Mouse (Mus musculus): ENCODE measurements around the gene Ddx19b.

DNA sequence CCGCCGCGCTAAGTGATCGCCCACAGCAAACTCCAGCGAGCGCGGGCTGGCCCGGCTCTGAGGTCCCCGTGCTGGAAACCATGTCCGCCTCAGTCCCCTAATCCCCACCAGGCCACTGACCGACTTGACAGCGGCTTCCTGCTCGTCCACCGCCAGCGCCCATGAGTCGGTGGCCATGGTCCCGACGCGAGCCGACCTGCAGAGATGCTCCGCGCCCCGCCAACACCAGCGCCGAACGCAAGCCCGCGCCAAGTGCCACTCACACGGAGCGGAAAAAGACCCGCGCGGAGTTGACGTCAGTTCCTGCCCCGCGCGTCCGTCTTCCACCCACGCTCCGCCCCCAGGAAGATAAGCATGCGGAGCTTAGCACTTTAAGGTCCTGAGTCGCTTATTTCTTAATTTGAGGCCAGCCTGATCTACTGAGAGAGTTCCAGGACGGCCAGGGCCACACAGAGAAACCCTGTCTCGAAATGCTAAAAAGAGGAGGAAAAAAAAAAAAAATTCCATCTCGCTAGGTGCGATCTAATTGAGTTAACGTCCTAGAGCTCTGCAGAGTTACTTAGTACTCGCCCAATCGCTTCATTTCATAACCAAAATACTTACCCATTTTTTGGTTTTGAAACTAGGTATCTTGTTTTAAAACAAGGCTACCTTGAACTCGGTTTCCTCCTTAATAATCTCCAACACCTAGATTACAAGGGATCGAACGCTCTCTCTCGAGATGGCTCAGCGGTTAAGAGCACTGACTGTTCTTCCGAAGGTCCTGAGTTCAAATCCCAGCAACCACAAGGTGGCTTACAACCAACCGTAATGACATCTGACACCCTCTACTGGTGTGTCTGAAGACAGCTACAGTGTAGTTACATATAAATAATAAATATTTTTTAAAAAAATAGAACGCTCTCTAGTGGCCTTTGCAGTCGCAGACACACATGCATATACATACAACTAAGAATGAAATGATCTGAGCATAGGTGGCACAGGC is 33.7 kb downstream of the Ddx19b start, which contains the start of gene Ddx19a:
- TF ChIP-seq CTCF (conservative IDR thresholded peaks at IDR 0.05 in 1 of 2, IDR thresholded peaks at IDR 0.05 in 1 of 2; ENCODE audit: low read depth in 2 of 2, low read length in 2 of 2): peak in 1 of 2 experiments; percentile 59; a peak in 2 of 4 replicates
- no peak for TF ChIP-seq GABPA (IDR thresholded peaks at IDR 0.05; ENCODE audit: insufficient replicate concordance, low read depth, low read length)
- peak; percentile 82 for TF ChIP-seq MYC (IDR thresholded peaks at IDR 0.05; ENCODE audit: low read depth, low read length)
- TF ChIP-seq POLR2A (IDR thresholded peaks at IDR 0.05; ENCODE audit: low read depth, low read length): peak; percentile 90
- peak; percentile 81 for TF ChIP-seq NELFE (IDR thresholded peaks at IDR 0.05; ENCODE audit: low read depth, low read length)
- TF ChIP-seq MAFK (IDR thresholded peaks at IDR 0.05; ENCODE audit: insufficient replicate concordance, low read length): no peak
- TF ChIP-seq USF1 (IDR thresholded peaks at IDR 0.05; ENCODE audit: low read depth, low read length): no peak
- TF ChIP-seq ETS1 (conservative IDR thresholded peaks at IDR 0.05; ENCODE audit: low read depth, low read length): no peak
- peak; percentile 87 for TF ChIP-seq HCFC1 (IDR thresholded peaks at IDR 0.05; ENCODE audit: low read depth, low read length)
- peak; percentile 84 for TF ChIP-seq TCF12 (IDR thresholded peaks at IDR 0.05; ENCODE audit: low read depth, low read length)
- peak; percentile 58; the same call in 1 of the 2 replicates for TF ChIP-seq MEF2A (IDR thresholded peaks at IDR 0.05; ENCODE audit: borderline replicate concordance, low read depth, low read length)
- TF ChIP-seq EP300 (IDR thresholded peaks at IDR 0.05; ENCODE audit: low read length): no peak
- peak; percentile 91 for TF ChIP-seq MAX (IDR thresholded peaks at IDR 0.05; ENCODE audit: low read length)

Measured in CH12.LX (cell line).